Mouse (Mus musculus) urinary bladder, postnatal 4 days (tissue): ENCODE data around the gene Znrf4.
"Not testable (repeated sequence)": the region's sequence is repeated elsewhere in the genome, so short reads cannot be mapped to it uniquely, and the experiment has no call there.

Experiments used
- DNase-seq, 2 experiments: peaks; one replicate each; pipeline ENCODE4 v3.0.0; 2021 to 2022; ENCODE audit warnings: low spot score in 2 of 2

Gene Znrf4

DNA sequence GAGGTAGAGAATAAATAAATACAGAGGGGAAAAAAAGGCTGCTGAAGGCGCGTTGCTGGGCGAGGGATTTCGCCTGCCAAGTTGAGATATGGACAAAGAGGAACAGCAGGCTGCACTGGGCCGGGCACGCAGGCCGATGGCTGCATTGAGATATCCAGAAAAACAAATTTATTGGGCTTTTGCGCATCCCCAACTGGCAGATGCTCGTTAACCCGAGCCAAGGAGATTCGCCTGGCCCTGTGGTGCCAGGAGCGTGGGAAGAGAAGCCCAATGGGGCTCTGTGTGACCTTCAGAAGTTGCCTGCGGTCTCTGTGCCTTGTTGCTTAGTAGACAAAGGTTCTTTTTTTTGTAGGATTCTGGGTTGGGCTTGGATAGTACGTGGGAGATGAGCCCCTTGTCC, 24.0 kb upstream of the Znrf4 start:
- DNase-seq = no peak

DNA sequence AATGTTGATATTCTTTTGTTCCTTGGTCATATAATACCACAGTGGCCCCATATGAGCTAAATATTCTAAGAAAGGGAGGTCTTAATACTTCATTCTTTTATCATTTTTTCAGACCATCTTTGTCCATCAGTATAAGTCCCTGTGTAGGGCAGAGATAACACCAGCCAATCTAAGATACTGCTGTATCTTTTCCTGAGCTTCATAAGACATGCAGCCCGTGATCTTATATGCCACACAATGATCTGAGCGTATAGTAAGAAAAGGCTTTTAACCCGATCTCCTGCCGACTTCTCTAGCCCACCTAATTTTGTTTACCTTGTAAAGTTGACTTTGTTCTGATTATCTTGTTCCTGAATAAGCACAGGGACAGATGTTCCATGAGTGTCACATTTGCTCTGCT, 12.7 kb upstream of the Znrf4 start:
- DNase-seq = no peak

- no peak for DNase-seq
Observed at GRCm38 (mm10) chr17:56522744-56523143, 10.5 kb upstream of the Znrf4 start.

GRCm38 (mm10) chr17:56515690-56516410, 3.6 kb upstream of the Znrf4 start:
- no peak for DNase-seq

DNA sequence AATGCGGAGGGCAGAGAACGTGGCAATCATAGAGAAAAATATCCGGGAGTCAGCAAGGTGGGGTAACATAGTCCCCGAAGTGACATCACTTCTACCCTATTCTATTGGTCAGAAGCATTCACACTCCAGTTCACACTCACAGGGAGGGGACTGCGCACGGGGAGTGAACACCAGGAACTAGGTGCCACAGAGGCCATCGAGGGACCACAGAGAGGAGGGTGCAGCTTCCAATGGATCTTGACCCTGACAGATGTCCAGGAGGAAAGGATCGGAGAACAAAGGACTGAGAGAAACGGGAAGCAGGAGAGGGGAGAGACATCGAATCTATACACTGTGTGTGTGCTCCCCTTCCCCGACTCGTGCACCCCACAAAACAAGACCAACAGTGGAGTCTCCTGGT, 2.7 kb upstream of the Znrf4 start:
- no peak for DNase-seq

DNA sequence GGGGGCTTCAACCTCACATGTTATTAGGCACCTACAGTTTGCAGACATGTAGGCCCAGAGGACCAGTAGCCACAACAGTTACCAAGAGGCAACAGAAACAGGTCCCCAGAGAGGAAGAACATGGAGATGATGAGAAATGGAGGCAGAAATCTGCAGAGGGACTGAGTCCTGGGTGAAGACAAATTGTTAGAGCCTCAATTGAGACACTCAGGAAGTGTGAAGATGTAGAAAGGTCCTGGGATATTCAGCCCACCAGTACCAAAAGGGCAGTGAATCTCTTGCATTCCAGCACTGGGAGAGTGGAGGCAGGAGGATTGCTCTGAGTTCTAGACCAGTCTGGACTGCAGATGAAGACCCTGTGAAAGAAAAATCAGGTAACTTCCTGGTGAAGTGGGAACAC, 2.1 kb upstream of the Znrf4 start:
- DNase-seq = no peak

GRCm38 (mm10) chr17:56511707-56512090, 532 bp downstream of the Znrf4 start:
- peak in 1 of 2 experiments; percentile 57 for DNase-seq

DNA sequence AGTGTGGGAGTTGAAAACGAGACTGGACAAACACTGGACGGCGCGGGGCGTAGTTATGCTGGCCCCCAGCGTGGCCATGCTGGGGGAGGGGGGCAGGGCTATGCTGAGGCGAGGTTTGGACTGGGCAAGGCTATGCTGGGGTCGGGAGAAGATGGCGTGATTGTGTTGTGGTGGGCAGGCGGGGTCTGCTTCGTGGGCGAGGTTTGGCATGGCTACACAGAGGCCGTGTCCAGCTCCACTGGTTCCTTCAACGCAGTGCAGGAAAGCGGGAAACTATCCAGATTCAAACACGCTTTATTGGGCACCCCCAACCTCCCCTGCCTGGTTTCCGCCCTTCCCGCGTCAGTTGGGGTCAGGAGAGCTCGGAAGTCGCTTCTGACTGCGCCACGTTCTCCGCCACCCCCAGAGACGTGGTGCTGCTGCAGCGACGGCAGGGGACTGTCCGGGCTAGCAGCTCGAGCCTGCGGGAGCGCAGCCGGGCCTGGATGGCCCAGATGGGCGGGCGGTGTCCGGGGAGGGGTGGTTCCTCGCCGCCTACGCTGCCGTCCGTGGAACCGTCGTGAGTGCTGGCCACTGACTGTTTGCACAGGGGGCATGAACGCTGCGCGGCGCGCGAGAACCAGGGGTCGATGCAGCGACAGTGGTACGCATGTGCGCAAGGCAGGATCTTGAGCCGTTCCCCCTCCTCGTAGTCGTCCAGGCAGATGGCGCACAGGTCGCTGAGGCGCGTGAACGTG, 1.1 kb downstream of the Znrf4 start:
- DNase-seq = peak in 1 of 2 experiments; percentile 60

- DNase-seq = peak in 1 of 2 experiments; percentile 57
Observed at GRCm38 (mm10) chr17:56510473-56510969, 1.7 kb downstream of the Znrf4 start.

DNA sequence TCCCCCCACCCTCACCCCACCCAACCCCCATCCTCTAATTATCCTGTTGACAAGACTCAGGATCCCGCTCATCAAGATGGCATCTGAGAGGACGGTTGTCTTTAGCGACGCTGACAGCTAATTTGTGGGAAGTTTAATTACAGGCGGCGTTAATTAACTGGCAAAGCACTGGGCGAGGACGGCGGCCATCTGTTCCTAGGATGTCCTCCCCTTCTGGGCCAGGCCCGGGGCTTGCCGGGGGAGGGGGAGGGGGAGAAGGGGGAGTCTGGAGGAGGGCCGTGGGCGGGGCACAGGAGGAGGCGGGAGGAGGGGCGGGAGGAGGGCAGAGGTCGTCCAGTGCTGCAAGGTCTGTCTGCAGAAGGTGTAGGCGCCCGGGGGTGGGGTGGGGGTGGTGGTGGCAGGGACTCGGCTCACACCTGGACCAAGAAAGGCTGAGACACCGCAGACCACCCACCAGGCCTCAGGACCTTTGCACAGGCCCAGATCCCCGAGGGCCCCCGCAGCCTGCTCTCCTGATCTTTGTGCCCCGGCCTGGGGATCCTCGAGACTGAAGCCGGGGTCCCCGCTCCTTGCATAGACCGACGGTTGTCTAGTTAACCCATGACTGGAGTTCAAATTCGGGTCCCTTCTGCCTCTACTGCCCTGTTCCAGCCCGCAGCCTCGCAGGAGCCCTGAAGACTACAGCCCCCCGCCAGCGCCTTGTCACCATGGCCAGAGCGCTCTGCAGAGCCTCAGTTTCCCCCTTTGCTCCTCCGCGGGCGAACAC, 2.3 kb downstream of the Znrf4 start:
- DNase-seq = peak in 1 of 2 experiments; percentile 58

DNA sequence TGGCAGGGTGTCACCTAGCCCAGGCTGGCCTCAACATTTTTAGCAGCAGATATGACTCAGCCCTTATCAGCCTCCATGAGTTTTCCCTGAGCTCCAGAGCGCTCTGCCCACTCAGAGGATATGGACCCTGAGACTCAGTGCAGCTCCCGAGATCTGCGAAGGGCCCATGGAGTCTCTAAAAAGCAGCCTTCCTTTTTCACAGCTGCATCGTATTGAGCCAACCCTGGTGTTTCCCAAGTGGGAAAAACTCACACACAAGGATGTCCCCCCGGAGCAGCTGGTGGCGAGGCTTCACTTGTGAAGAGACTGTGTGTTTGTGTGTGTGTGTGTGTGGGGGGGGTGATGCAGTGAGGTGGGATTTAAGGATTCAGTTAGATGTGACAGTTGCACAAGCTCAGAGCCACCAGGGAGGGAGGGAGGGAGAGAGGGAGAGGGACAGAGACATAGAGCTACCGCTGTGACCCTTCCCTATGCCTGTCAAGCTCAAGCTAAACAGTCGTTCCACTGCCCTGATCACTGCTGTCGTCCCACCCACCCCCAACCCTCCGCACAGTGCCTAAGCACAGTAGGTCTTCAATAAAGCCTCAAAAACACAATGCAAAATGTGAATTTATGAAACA, 3.1 kb downstream of the Znrf4 start:
- DNase-seq = no peak

GRCm38 (mm10) chr17:56507161-56508068, 4.8 kb downstream of the Znrf4 start:
- peak; percentile 91 to 95 for DNase-seq

DNA sequence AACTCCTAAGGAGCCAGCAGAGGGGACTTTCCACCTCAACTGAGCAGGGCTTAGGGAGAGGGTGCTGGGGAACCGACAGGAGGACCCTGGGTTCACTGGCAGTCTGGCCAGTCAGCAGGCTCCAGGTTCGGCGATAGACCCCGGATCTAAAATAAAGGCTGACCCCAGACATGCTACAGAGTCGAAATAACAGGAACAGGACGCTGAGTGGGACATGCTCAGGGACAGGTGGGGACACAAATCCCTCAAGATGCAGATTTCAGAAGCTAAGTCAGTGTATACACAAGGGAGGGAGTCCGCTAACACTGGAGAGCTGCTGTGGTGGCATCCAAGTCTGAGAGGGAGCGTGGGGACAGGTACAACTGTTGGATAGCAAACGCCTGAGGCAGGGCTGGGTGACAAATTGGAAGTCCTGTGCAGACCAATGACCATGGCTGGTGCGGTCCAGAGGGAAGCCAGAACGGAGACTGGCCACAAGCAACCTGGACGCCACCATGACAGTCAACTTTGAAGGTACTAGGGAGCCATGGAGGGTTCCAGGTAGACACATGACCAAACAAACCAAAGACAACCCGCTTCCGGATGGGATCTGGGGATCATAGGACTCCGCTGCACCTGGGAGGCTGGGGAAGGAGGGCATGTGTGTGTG, 5.7 kb downstream of the Znrf4 start:
- no peak for DNase-seq

DNA sequence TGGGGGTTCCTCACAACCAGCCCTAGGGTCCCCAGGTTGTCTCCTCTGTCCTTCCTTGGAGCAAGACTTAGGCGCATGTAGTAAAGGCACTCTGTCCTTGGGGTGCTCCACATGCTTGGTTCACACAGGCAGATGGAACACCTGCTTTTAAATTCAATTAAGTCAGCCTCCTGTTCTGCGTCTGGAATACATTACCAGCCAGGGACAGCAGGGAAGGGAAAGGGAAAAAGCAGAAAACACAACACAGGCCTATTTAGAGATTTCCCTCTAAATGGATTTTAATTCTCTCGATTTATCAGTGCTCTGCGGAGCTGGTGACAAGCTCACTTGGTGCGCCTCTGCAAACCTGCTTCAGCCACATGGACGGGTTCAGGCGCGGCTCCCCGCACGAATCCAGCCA, 6.8 kb downstream of the Znrf4 start:
- no peak for DNase-seq

- DNase-seq = peak in 1 of 2 experiments; percentile 69
Observed at GRCm38 (mm10) chr17:56502526-56502925, 9.7 kb downstream of the Znrf4 start.

DNA sequence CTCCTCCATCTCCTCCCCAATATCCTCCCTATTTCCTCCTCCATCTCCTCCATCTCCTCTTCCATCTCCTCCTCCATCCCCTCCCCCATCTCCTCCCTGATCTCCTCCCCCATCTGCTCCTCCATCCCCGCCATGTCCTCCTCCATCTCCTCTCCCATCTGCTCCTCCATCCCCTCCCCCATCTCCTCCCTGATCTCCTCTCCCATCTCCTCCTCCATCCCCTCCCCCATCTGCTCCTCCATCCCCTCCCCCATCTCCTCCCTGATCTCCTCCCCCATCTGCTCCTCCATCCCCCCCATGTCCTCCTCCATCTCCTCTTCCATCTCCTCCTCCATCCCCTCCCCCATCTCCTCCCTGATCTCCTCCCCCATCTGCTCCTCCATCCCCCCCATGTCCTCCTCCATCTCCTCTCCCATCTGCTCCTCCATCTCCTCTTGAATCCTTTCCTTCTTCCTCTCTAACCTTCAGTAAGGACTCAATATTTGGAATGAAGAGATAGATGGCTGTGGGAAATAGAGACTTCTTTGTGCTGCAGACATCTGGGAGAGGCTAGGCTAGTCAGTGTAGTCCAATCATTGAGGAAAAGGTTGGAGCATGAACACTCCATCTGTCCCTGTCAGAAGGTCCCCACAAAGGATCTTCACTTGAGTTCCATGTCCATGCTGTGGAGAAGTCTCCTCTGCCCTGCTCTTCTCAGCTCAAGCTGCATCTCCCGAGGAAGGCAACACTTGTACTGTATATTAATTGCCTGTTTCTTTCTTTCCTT, 10.4 kb downstream of the Znrf4 start:
- not testable (repeated sequence) for DNase-seq

DNA sequence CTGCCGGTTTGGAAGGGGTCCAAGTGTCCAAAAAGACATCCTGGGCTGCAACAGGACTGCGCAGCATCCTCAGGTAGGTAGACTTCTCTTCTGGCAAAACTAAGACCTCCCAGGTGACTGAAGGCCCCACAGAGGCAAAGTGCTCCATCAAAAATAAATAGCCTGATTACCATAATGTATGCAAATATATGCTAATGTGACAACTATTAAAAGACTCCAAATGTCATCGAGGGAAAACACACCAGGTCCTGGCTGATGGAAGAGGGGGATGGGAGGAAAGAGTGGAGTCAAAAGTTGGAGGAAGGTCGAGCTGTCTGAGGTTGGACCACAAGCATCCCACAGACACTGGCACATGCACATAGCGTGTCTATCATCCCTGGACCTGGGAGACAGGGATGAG, 13.0 kb downstream of the Znrf4 start:
- no peak for DNase-seq

GRCm38 (mm10) chr17:56494480-56494879, 17.8 kb downstream of the Znrf4 start:
- no peak for DNase-seq

- DNase-seq = no peak
Observed at GRCm38 (mm10) chr17:56493841-56494240, 18.4 kb downstream of the Znrf4 start.
